Mouse (Mus musculus) frontal cortex, postnatal 36 days (tissue): ENCODE measurements around the gene Selenok.

Source experiments
- DNase-seq, 2 experiments: peaks; one replicate each; pipeline ENCODE4 v3.0.0; 2022; ENCODE audit warnings: low spot score in 2 of 2

Selenok gene

GRCm38 (mm10) chr14:29996000-29996751 is 28.1 kb downstream of the Selenok start:
- DNase-seq, result peak in 1 of 2 experiments; percentile 36

GRCm38 (mm10) chr14:29997345-29997744 is 29.2 kb downstream of the Selenok start:
- DNase-seq, result no peak

- DNase-seq, result peak in 1 of 2 experiments; percentile 41
Measured at GRCm38 (mm10) chr14:29998747-29999474, 30.8 kb downstream of the Selenok start.

- DNase-seq, result no peak
Measured at GRCm38 (mm10) chr14:29999475-29999811, 31.3 kb downstream of the Selenok start.

GRCm38 (mm10) chr14:30008733-30009575 is 40.8 kb downstream of the Selenok start, which contains the start of the genes Il17rb and Chdh:
Gene Il17rb, minus strand, starts transcription at chr14:30008896.
Gene Chdh, plus strand, starts transcription at chr14:30009023.
- no peak for DNase-seq

GRCm38 (mm10) chr14:30009864-30010560 is 41.9 kb downstream of the Selenok start:
- peak in 1 of 2 experiments; percentile 57 for DNase-seq

- DNase-seq, result peak in 1 of 2 experiments; percentile 26
Measured at GRCm38 (mm10) chr14:30011886-30012560, 43.9 kb downstream of the Selenok start.

GRCm38 (mm10) chr14:30014487-30014886 is 46.4 kb downstream of the Selenok start:
- DNase-seq, result no peak

GRCm38 (mm10) chr14:30015008-30015407 is 46.9 kb downstream of the Selenok start:
- no peak for DNase-seq

- DNase-seq, result no peak
Measured at GRCm38 (mm10) chr14:30016666-30017065, 48.6 kb downstream of the Selenok start.

- no peak for DNase-seq
Measured at GRCm38 (mm10) chr14:30017794-30018462, 49.8 kb downstream of the Selenok start.

- DNase-seq, result no peak
Measured at GRCm38 (mm10) chr14:30018463-30018801, 50.3 kb downstream of the Selenok start.

- no peak for DNase-seq
Measured at GRCm38 (mm10) chr14:30018846-30019245, 50.7 kb downstream of the Selenok start.

GRCm38 (mm10) chr14:30019375-30019774 is 51.3 kb downstream of the Selenok start:
- no peak for DNase-seq

- no peak for DNase-seq
Measured at GRCm38 (mm10) chr14:30019792-30020575, 51.9 kb downstream of the Selenok start.

GRCm38 (mm10) chr14:30022471-30022870 is 54.4 kb downstream of the Selenok start:
- no peak for DNase-seq

- no peak for DNase-seq
Measured at GRCm38 (mm10) chr14:30024387-30024786, 56.3 kb downstream of the Selenok start.
